Mouse (Mus musculus): ENCODE measurements around the gene Tpm3. TPM values are rescaled to one million over a fixed set of nuclear protein-coding genes. Genes with fewer than 3 reads are reported as not detected.

Gene Tpm3
- polyA plus RNA-seq, 1 experiment = 252 TPM

GRCm38 (mm10) chr3:90078224-90078623, 5.8 kb downstream of the Tpm3 start:
- H3K4me3 ChIP-seq (ENCODE audit: control insufficient read depth, insufficient read depth, low read length) = no peak overlapping the region
- WGBS = 62% methylated on average over 5 of the region's 5 CpGs
- DNase-seq = no peak
- H3K4me1 ChIP-seq (replicated peaks; ENCODE audit: control insufficient read depth, insufficient read depth, low read length) = peaks cover 15% of the 10 kb centered on the region
- H3K27me3 ChIP-seq (ENCODE audit: control insufficient read depth, insufficient read depth, low read length) = no peaks in the 10 kb centered on the region
- H3K27ac ChIP-seq (ENCODE audit: control insufficient read depth, insufficient read depth, low read length) = no peak overlapping the region
- H3K36me3 ChIP-seq (ENCODE audit: control insufficient read depth, insufficient read depth, low read length) = no peaks in the 10 kb centered on the region
- TF ChIP-seq CTCF (IDR thresholded peaks at IDR 0.05; ENCODE audit: borderline replicate concordance, control insufficient read depth, extremely low read depth, insufficient read depth, low read length, poor library complexity) (no peak), POLR2A (IDR thresholded peaks at IDR 0.05; ENCODE audit: control insufficient read depth, extremely low read depth, insufficient read depth, low read length, poor library complexity) (no peak)

GRCm38 (mm10) chr3:90079133-90079762, 6.8 kb downstream of the Tpm3 start:
- WGBS = under 1% methylated on average over 33 of the region's 33 CpGs
- Histone ChIP-seq H3K4me3 (ENCODE audit: control insufficient read depth, insufficient read depth, low read length) (peak overlapping the region; percentile 86), H3K27ac (ENCODE audit: control insufficient read depth, insufficient read depth, low read length) (peak overlapping the region; percentile 87), H3K27me3 (ENCODE audit: control insufficient read depth, insufficient read depth, low read length) (no peaks in the 10 kb centered on the region), H3K4me1 (replicated peaks; ENCODE audit: control insufficient read depth, insufficient read depth, low read length) (peaks cover 22% of the 10 kb centered on the region), H3K36me3 (ENCODE audit: control insufficient read depth, insufficient read depth, low read length) (no peaks in the 10 kb centered on the region)
- peak; percentile 88 for TF ChIP-seq POLR2A (IDR thresholded peaks at IDR 0.05; ENCODE audit: control insufficient read depth, extremely low read depth, insufficient read depth, low read length, poor library complexity)
- peak; percentile 50; the same call in 1 of the 2 replicates for TF ChIP-seq CTCF (IDR thresholded peaks at IDR 0.05; ENCODE audit: borderline replicate concordance, control insufficient read depth, extremely low read depth, insufficient read depth, low read length, poor library complexity)
- peak; percentile 86 for DNase-seq

GRCm38 (mm10) chr3:90079763-90080497, 7.5 kb downstream of the Tpm3 start:
- DNase-seq = peak; percentile 87
- peak overlapping the region; percentile 86 for H3K4me3 ChIP-seq (ENCODE audit: control insufficient read depth, insufficient read depth, low read length)
- no peaks in the 10 kb centered on the region for H3K27me3 ChIP-seq (ENCODE audit: control insufficient read depth, insufficient read depth, low read length)
- peak overlapping the region; percentile 87 for H3K27ac ChIP-seq (ENCODE audit: control insufficient read depth, insufficient read depth, low read length)
- WGBS = under 1% methylated on average over 51 of the region's 53 CpGs
- no peaks in the 10 kb centered on the region for H3K36me3 ChIP-seq (ENCODE audit: control insufficient read depth, insufficient read depth, low read length)
- H3K4me1 ChIP-seq (replicated peaks; ENCODE audit: control insufficient read depth, insufficient read depth, low read length) = peaks cover 23% of the 10 kb centered on the region
- TF ChIP-seq CTCF (IDR thresholded peaks at IDR 0.05; ENCODE audit: borderline replicate concordance, control insufficient read depth, extremely low read depth, insufficient read depth, low read length, poor library complexity) (0 out of 2 replicates have a peak, but pooled peaks have one; percentile 36), POLR2A (IDR thresholded peaks at IDR 0.05; ENCODE audit: control insufficient read depth, extremely low read depth, insufficient read depth, low read length, poor library complexity) (peak; percentile 78; the same call in 1 of the 2 replicates)

GRCm38 (mm10) chr3:90080498-90080863, 8.0 kb downstream of the Tpm3 start:
- no peak for TF ChIP-seq POLR2A (IDR thresholded peaks at IDR 0.05; ENCODE audit: control insufficient read depth, extremely low read depth, insufficient read depth, low read length, poor library complexity)
- 1% methylated on average over 6 of the region's 6 CpGs for WGBS
- Histone ChIP-seq H3K27me3 (ENCODE audit: control insufficient read depth, insufficient read depth, low read length) (no peaks in the 10 kb centered on the region), H3K36me3 (ENCODE audit: control insufficient read depth, insufficient read depth, low read length) (no peaks in the 10 kb centered on the region), H3K27ac (ENCODE audit: control insufficient read depth, insufficient read depth, low read length) (peak overlapping the region; percentile 87), H3K4me1 (replicated peaks; ENCODE audit: control insufficient read depth, insufficient read depth, low read length) (peaks cover 23% of the 10 kb centered on the region), H3K4me3 (ENCODE audit: control insufficient read depth, insufficient read depth, low read length) (peak overlapping the region; percentile 86)
- DNase-seq = no peak

- H3K27me3 ChIP-seq (ENCODE audit: control insufficient read depth, insufficient read depth, low read length) = no peaks in the 10 kb centered on the region
- no peak for TF ChIP-seq CTCF (IDR thresholded peaks at IDR 0.05; ENCODE audit: borderline replicate concordance, control insufficient read depth, extremely low read depth, insufficient read depth, low read length, poor library complexity)
- TF ChIP-seq POLR2A (IDR thresholded peaks at IDR 0.05; ENCODE audit: control insufficient read depth, extremely low read depth, insufficient read depth, low read length, poor library complexity) = no peak
- peak; percentile 8 for DNase-seq
- H3K4me1 ChIP-seq (replicated peaks; ENCODE audit: control insufficient read depth, insufficient read depth, low read length) = peaks cover 23% of the 10 kb centered on the region
- peaks cover under 1% of the 10 kb centered on the region; the same call in 1 of the 2 replicates for H3K36me3 ChIP-seq (ENCODE audit: control insufficient read depth, insufficient read depth, low read length)
- WGBS = 13% methylated on average over 5 of the region's 5 CpGs
- peak overlapping the region; percentile 76 for H3K27ac ChIP-seq (ENCODE audit: control insufficient read depth, insufficient read depth, low read length)
- H3K4me3 ChIP-seq (ENCODE audit: control insufficient read depth, insufficient read depth, low read length) = peak overlapping the region; percentile 25; the same call in 1 of the 2 replicates
Measured at GRCm38 (mm10) chr3:90081365-90082240, 9.2 kb downstream of the Tpm3 start.

- no peaks in the 10 kb centered on the region for H3K27me3 ChIP-seq (ENCODE audit: control insufficient read depth, insufficient read depth, low read length)
- H3K27ac ChIP-seq (ENCODE audit: control insufficient read depth, insufficient read depth, low read length) = 0 out of 2 replicates have a peak overlapping the region, but pooled peaks have one; percentile 31
- H3K4me1 ChIP-seq (replicated peaks; ENCODE audit: control insufficient read depth, insufficient read depth, low read length) = peaks cover 23% of the 10 kb centered on the region
- H3K36me3 ChIP-seq (ENCODE audit: control insufficient read depth, insufficient read depth, low read length) = peaks cover 15% of the 10 kb centered on the region
- peak; percentile 21 for DNase-seq
- WGBS = 8% methylated on average over 5 of the region's 5 CpGs
- no peak overlapping the region for H3K4me3 ChIP-seq (ENCODE audit: control insufficient read depth, insufficient read depth, low read length)
- TF ChIP-seq POLR2A (IDR thresholded peaks at IDR 0.05; ENCODE audit: control insufficient read depth, extremely low read depth, insufficient read depth, low read length, poor library complexity) (no peak), CTCF (IDR thresholded peaks at IDR 0.05; ENCODE audit: borderline replicate concordance, control insufficient read depth, extremely low read depth, insufficient read depth, low read length, poor library complexity) (no peak)
Measured at GRCm38 (mm10) chr3:90083034-90083433, 10.6 kb downstream of the Tpm3 start.
